21 mouse cellular contexts compared by ENCODE assay signal in genomic region chr16:78622755-78623154, GRCm38 (mm10). TPM values are rescaled to one million over a fixed set of nuclear protein-coding genes. Genes with fewer than 3 reads are reported as not detected.
DNase-seq lines count a peak whose midpoint lies in the region; ATAC-seq and TF ChIP-seq lines count a peak whose summit lies in the region.
"Had no signal": no experiment of that assay in that cellular context is flagged by ENCODE, and none has a peak within 500 bp of the region (broad histone marks: within the 10 kb centered on the region; RNA-seq: fewer than 3 reads in every experiment).

No protein-coding gene starts in this region.

- ATAC-seq in liver, embryonic 14.5 days (ENCODE audit: insufficient read depth), result peak; percentile 72
- ATAC-seq: forebrain, embryonic 14.5 days had no signal

- H3K36me3 ChIP-seq in liver, adult 2 months (ENCODE audit: control insufficient read depth, insufficient read depth, low read length), result no peaks in the 10 kb centered on the region
- no peaks in the 10 kb centered on the region for H3K36me3 ChIP-seq in liver, embryonic 14.5 days (replicated peaks; ENCODE audit: control insufficient read depth, insufficient read depth, low read depth)
- no peaks in the 10 kb centered on the region for H3K36me3 ChIP-seq in kidney, adult 2 months (ENCODE audit: control insufficient read depth, insufficient read depth, low read length)
- H3K36me3 ChIP-seq: embryonic facial prominence, embryonic 15.5 days; forebrain, embryonic 10.5 days; heart, embryonic 13.5 days; hindbrain, embryonic 12.5 days had no signal

- TF ChIP-seq EP300 in liver, embryonic 14.5 days (IDR thresholded peaks at IDR 0.05; ENCODE audit: low read depth), result no peak

- TF ChIP-seq CTCF in liver, adult 2 months (IDR thresholded peaks at IDR 0.05; ENCODE audit: low read depth, low read length), result no peak
- no peak for TF ChIP-seq CTCF in liver, embryonic 14.5 days (IDR thresholded peaks at IDR 0.05; ENCODE audit: low read depth)
- no peak for TF ChIP-seq CTCF in kidney, adult 2 months (conservative IDR thresholded peaks at IDR 0.05; ENCODE audit: insufficient read depth, insufficient read length, low read depth, low read length)

- no peak overlapping the region for H3K27ac ChIP-seq in liver, adult 2 months (replicated peaks; ENCODE audit: insufficient read depth, low read depth, low read length)
- H3K27ac ChIP-seq in liver, embryonic 14.5 days, result no peak overlapping the region
- no peak overlapping the region for H3K27ac ChIP-seq in kidney, adult 2 months (ENCODE audit: insufficient read depth, low read depth, low read length)
- H3K27ac ChIP-seq: embryonic facial prominence, embryonic 15.5 days; forebrain, embryonic 10.5 days; gastrocnemius, adult 2 months; heart, embryonic 13.5 days; hindbrain, embryonic 12.5 days had no signal

- no peak overlapping the region for H3K4me3 ChIP-seq in liver, adult 2 months (ENCODE audit: insufficient read depth, low read depth, low read length)
- H3K4me3 ChIP-seq in liver, embryonic 14.5 days (ENCODE audit: insufficient read depth in 1 of 2, low read depth in 2 of 2, low read length in 2 of 2), result no peak overlapping the region
- H3K4me3 ChIP-seq in kidney, adult 2 months (ENCODE audit: insufficient read depth, low read depth, low read length), result no peak overlapping the region
- H3K4me3 ChIP-seq: embryonic facial prominence, embryonic 15.5 days; erythroblast, embryonic 14.5 days; forebrain, embryonic 10.5 days; gastrocnemius, adult 2 months; heart, embryonic 13.5 days; hindbrain, embryonic 12.5 days had no signal

- no peak for TF ChIP-seq POLR2A in liver, adult 2 months (IDR thresholded peaks at IDR 0.05; ENCODE audit: extremely low read depth, insufficient read depth, low read length)
- TF ChIP-seq POLR2A in kidney, adult 2 months (IDR thresholded peaks at IDR 0.05; ENCODE audit: low read depth, low read length), result no peak

- 19% methylated on average over 5 of the region's 5 CpGs for WGBS in liver, adult 2 months
- WGBS in liver, embryonic 14.5 days (ENCODE audit: insufficient replicate concordance), result 47% methylated on average over 5 of the region's 5 CpGs
- 78% methylated on average over 5 of the region's 5 CpGs for WGBS in kidney, adult 2 months

- H3K4me1 ChIP-seq in liver, adult 2 months (ENCODE audit: control insufficient read depth, insufficient read depth, low read length), result 0 out of 2 replicates have a peak, but pooled peaks cover 1% of the 10 kb centered on the region
- H3K4me1 ChIP-seq in liver, embryonic 14.5 days (replicated peaks; ENCODE audit: control insufficient read depth in 2 of 2, insufficient read depth in 2 of 2, low read length in 1 of 2), result peaks cover 0 to 3% of the 10 kb centered on the region in 2 experiments; a peak in 2 of 4 replicates
- H3K4me1 ChIP-seq in kidney, adult 2 months (ENCODE audit: control insufficient read depth, insufficient read depth, low read length), result no peaks in the 10 kb centered on the region
- H3K4me1 ChIP-seq: embryonic facial prominence, embryonic 15.5 days; forebrain, embryonic 10.5 days; hindbrain, embryonic 12.5 days had no signal

- H3K27me3 ChIP-seq in liver, adult 2 months (ENCODE audit: control insufficient read depth, insufficient read depth, low read length), result no peaks in the 10 kb centered on the region
- no peaks in the 10 kb centered on the region for H3K27me3 ChIP-seq in liver, embryonic 14.5 days (ENCODE audit: control insufficient read depth, insufficient read depth, low read length)
- H3K27me3 ChIP-seq in kidney, adult 2 months (replicated peaks; ENCODE audit: control insufficient read depth, insufficient read depth, low read length), result no peaks in the 10 kb centered on the region
- H3K27me3 ChIP-seq: embryonic facial prominence, embryonic 15.5 days; heart, embryonic 13.5 days; hindbrain, embryonic 12.5 days had no signal

- DNase-seq in liver, result peak; percentile 9
- DNase-seq in liver, adult 2 months (ENCODE audit: extremely low read depth, low read depth, low spot score), result peak; percentile 14
- DNase-seq in liver, embryonic 14.5 days (ENCODE audit: low read depth in 3 of 3, low spot score in 3 of 3), result peak in 1 of 3 experiments; percentile 22
- DNase-seq in retina, embryonic 14.5 days (ENCODE audit: low spot score), result peak; percentile 16
- DNase-seq in Muller cell, postnatal 12 days (ENCODE audit: inconsistent ontology term), result no peak
- no peak for DNase-seq in kidney, adult 2 months
- DNase-seq in ovary, postnatal 36 days (ENCODE audit: low spot score), result no peak
- DNase-seq: adrenal gland, adult 8-10 months; adrenal gland, postnatal 36 days; cerebellum, adult 2 months; cerebellum, postnatal 10 days; embryo, embryonic 11 days; gastrocnemius, adult 2 months; gastrocnemius, postnatal 25 days; heart, postnatal 4 days had no signal

- H3K4me2 ChIP-seq in liver, embryonic 14.5 days (ENCODE audit: low read depth), result no peak overlapping the region
- H3K4me2 ChIP-seq: embryonic facial prominence, embryonic 15.5 days; heart, embryonic 13.5 days; hindbrain, embryonic 12.5 days had no signal

- no peaks in the 10 kb centered on the region for H3K9me3 ChIP-seq in liver, embryonic 14.5 days (ENCODE audit: control insufficient read depth, low read length)
- H3K9me3 ChIP-seq: embryonic facial prominence, embryonic 15.5 days; forebrain, embryonic 10.5 days; heart, embryonic 13.5 days; hindbrain, embryonic 12.5 days had no signal

- no peaks in the 10 kb centered on the region for H3K79me2 ChIP-seq in liver, adult 2 months (ENCODE audit: control insufficient read depth, insufficient read depth, low read length)

- no peak overlapping the region for H3K9ac ChIP-seq in liver, adult 2 months (ENCODE audit: low read depth, low read length)
- H3K9ac ChIP-seq in liver, embryonic 14.5 days (replicated peaks), result no peak overlapping the region
- H3K9ac ChIP-seq: embryonic facial prominence, embryonic 15.5 days; heart, embryonic 13.5 days; hindbrain, embryonic 12.5 days had no signal

RNA-seq across cellular contexts. Expression of gene D16Ertd472e, which starts 46.2 kb away (rescaled TPM):
- total RNA-seq in liver, adult 2 months (2014; rRNA removed), result 6.1 and 7.6 TPM in 2 replicates
- polyA plus RNA-seq in liver, adult 2 months (2012; rRNA removed), result 3.6 and 3.9 TPM in 2 replicates
- 1.6 and 1.9 TPM in 2 replicates for polyA plus RNA-seq in liver, embryonic 14.5 days (2012; rRNA removed)
- polyA plus RNA-seq in liver, embryonic 14.5 days (2014; fragmentation: Nextera tagmentation; extraction: Ambion mirVana), result 4.2 and 4.3 TPM in 2 replicates
- polyA plus RNA-seq in kidney, adult 2 months (2012; rRNA removed), result 1.1 and 1.9 TPM in 2 replicates

Comparison
In these comparisons a context has a peak if more than half of its experiments do, and no peak if none do; other contexts are left out.
1. DNase-seq: peak in liver (single experiment), liver, adult 2 months (single experiment) and retina, embryonic 14.5 days (single experiment); none in Muller cell, postnatal 12 days (single experiment), kidney, adult 2 months (single experiment) and ovary, postnatal 36 days (single experiment).